Mouse (Mus musculus) Patski (cell line): ENCODE data around the gene Zfp383. TPM values are rescaled to one million over a fixed set of nuclear protein-coding genes. Genes with fewer than 3 reads are reported as not detected.
"Not testable (repeated sequence)": the region's sequence is repeated elsewhere in the genome, so short reads cannot be mapped to it uniquely, and the experiment has no call there.

Source experiments
- ATAC-seq: fragments of 100-300 bp; one replicate; pipeline ENCODE4 v1.8.0; 2021
- CTCF ChIA-PET: fragments of 350-600 bp; sonication (Branson Sonifier 250); formaldehyde crosslinking; loops from one replicate; lab custom pipeline; 2022; ENCODE audit warnings: inconsistent platforms; lab: Charles Lee
- POLR2A ChIA-PET: fragments of 350-600 bp; sonication (Branson Sonifier 250); formaldehyde crosslinking; loops from one replicate; lab custom pipeline; 2022; ENCODE audit warnings: antibody characterized with exemption, inconsistent platforms; lab: Charles Lee
- DNase-seq: peaks from one replicate; pipeline ENCODE4 v3.0.0-alpha.2; 2011; ENCODE audit warnings: low read depth, low spot score
- H3K27me3 ChIP-seq: fragments of 371-371 bp; one replicate; pipeline ENCODE4 v1.5.1; 2021
- CTCF ChIP-seq: fragments of 100-300 bp; IDR thresholded peaks from one replicate; pipeline ENCODE4 v1.5.1; 2021
- in situ Hi-C: fragments of 300-500 bp; cut with MboI; formaldehyde crosslinking; loops from 3 replicates; pipeline ENCODE4 v1.11.1; 2018; ENCODE audit warnings: low pct_unique_long_range_greater_than_20kb, mixed read lengths
- polyA plus RNA-seq: library from polyadenylated mRNA; unstranded; gene quantifications from one replicate; pipeline ENCODE4 v1.2.3, GENCODE M21; 2021

Zfp383 gene
- 9.3 TPM for polyA plus RNA-seq

GRCm38 (mm10) chr7:29908130-29908950 is at the start of gene Zfp383:
Gene Zfp383, plus strand, starts transcription at chr7:29908223.
- ChIA-PET CTCF (interaction anchor here (1.6 kb wide), 1 partner anchor 22 kb away, joined by 4 read pairs; no protein-coding TSS in a partner anchor), POLR2A (no interaction called here)
- H3K27me3 ChIP-seq: no peaks in the 10 kb centered on the region
- DNase-seq (peak; percentile 62), ATAC-seq (peak; percentile 69)
- no peak for TF ChIP-seq CTCF
- in situ Hi-C loops: loop anchor here (5.0 kb wide), 1 partner anchor 91 kb away; the partner anchor contains the start of gene Zfp790

- CTCF ChIA-PET: no interaction called here
- H3K27me3 ChIP-seq: no peaks in the 10 kb centered on the region
- DNase-seq (peak; percentile 64), ATAC-seq (peak; percentile 99)
- no peak for TF ChIP-seq CTCF
- POLR2A ChIA-PET: no interaction called here
- in situ Hi-C loops: loop anchor here (5.0 kb wide), 1 partner anchor 42 kb away; no protein-coding TSS in a partner anchor
Measured at GRCm38 (mm10) chr7:29859532-29860517, 48.2 kb upstream of the Zfp383 start, which contains the start of gene Zfp420. Gene Zfp420, plus strand, starts transcription at chr7:29859979.

GRCm38 (mm10) chr7:29861660-29862059 is 46.4 kb upstream of the Zfp383 start:
- ChIA-PET CTCF (no interaction called here), POLR2A (interaction anchor here (0.5 kb wide), 1 partner anchor 624 kb away, joined by 3 read pairs; no protein-coding TSS in a partner anchor)
- TF ChIP-seq CTCF: peak; percentile 28
- H3K27me3 ChIP-seq: no peaks in the 10 kb centered on the region
- no peak for DNase-seq
- in situ Hi-C loops: loop anchor here (5.0 kb wide), 1 partner anchor 41 kb away; no protein-coding TSS in a partner anchor
- no peak for ATAC-seq

- ChIA-PET POLR2A (no interaction called here), CTCF (no interaction called here)
- no peak for TF ChIP-seq CTCF
- no peak for ATAC-seq
- in situ Hi-C loops: no loop called here
- no peak for DNase-seq
- H3K27me3 ChIP-seq: no peaks in the 10 kb centered on the region
Measured at GRCm38 (mm10) chr7:29874256-29874655, 33.8 kb upstream of the Zfp383 start.

- H3K27me3 ChIP-seq, in situ Hi-C loops, DNase-seq, POLR2A ChIA-PET, CTCF ChIA-PET, ATAC-seq: not testable (repeated sequence)
Measured at GRCm38 (mm10) chr7:29877561-29877960, 30.5 kb upstream of the Zfp383 start.

GRCm38 (mm10) chr7:29880056-29880455 is 28.0 kb upstream of the Zfp383 start:
- no peak for ATAC-seq
- no peaks in the 10 kb centered on the region for H3K27me3 ChIP-seq
- CTCF ChIA-PET: no interaction called here
- in situ Hi-C loops: no loop called here
- POLR2A ChIA-PET: no interaction called here
- TF ChIP-seq CTCF: no peak
- no peak for DNase-seq

GRCm38 (mm10) chr7:29880916-29881315 is 27.1 kb upstream of the Zfp383 start:
- H3K27me3 ChIP-seq: no peaks in the 10 kb centered on the region
- in situ Hi-C loops: no loop called here
- CTCF ChIA-PET: interaction anchor here (1.2 kb wide), 1 partner anchor 17 kb away, joined by 3 read pairs; no protein-coding TSS in a partner anchor
- ATAC-seq (no peak), DNase-seq (no peak)
- POLR2A ChIA-PET: no interaction called here
- no peak for TF ChIP-seq CTCF

- DNase-seq: no peak
- no peak for TF ChIP-seq CTCF
- in situ Hi-C loops: no loop called here
- POLR2A ChIA-PET: no interaction called here
- no peaks in the 10 kb centered on the region for H3K27me3 ChIP-seq
- CTCF ChIA-PET: no interaction called here
- ATAC-seq: no peak
Measured at GRCm38 (mm10) chr7:29890501-29890900, 17.5 kb upstream of the Zfp383 start.

- in situ Hi-C loops: no loop called here
- H3K27me3 ChIP-seq: no peaks in the 10 kb centered on the region
- CTCF ChIA-PET: no interaction called here
- ATAC-seq: no peak
- POLR2A ChIA-PET: no interaction called here
- no peak for DNase-seq
- no peak for TF ChIP-seq CTCF
Measured at GRCm38 (mm10) chr7:29892756-29893155, 15.3 kb upstream of the Zfp383 start.

GRCm38 (mm10) chr7:29898351-29898750 is 9.7 kb upstream of the Zfp383 start:
- H3K27me3 ChIP-seq: no peaks in the 10 kb centered on the region
- in situ Hi-C loops: no loop called here
- DNase-seq (no peak), ATAC-seq (no peak)
- POLR2A ChIA-PET: no interaction called here
- no peak for TF ChIP-seq CTCF
- CTCF ChIA-PET: no interaction called here
